Mouse (Mus musculus) forebrain, postnatal 0 days (tissue): ENCODE measurements around the gene Stx11. TPM values are rescaled to one million over a fixed set of nuclear protein-coding genes. Genes with fewer than 3 reads are reported as not detected.

Source experiments
- ATAC-seq: fragments of 200-750 bp; cut with Nextera tagmentation; 2 replicates; pipeline ENCODE4 v1.8.0; 2017; ENCODE audit warnings: mild to moderate bottlenecking, moderate library complexity
- DNase-seq: peaks from one replicate; pipeline ENCODE4 v3.0.0-alpha.2; 2015
- H3K27ac ChIP-seq: fragments of 300-500 bp; sonication (generic); 2 replicates; pipeline ENCODE4 v1.5.1; 2014; ENCODE audit warnings: low read depth, mild to moderate bottlenecking, antibody characterized with exemption, low read length, moderate library complexity, mixed read lengths
- H3K27me3 ChIP-seq: fragments of 300-500 bp; sonication (generic); 2 replicates; pipeline ENCODE4 v1.6.1; 2014; ENCODE audit warnings: mild to moderate bottlenecking, low read length, mixed read lengths; ENCODE audit not compliant: insufficient read depth
- H3K36me3 ChIP-seq: fragments of 300-500 bp; sonication (generic); 2 replicates; pipeline ENCODE4 v1.6.1; 2014; ENCODE audit warnings: mild to moderate bottlenecking, moderate library complexity; ENCODE audit not compliant: insufficient read depth
- H3K4me1 ChIP-seq: fragments of 300-500 bp; sonication (generic); 2 replicates; pipeline ENCODE4 v1.6.1; 2014; ENCODE audit warnings: antibody characterized with exemption; ENCODE audit not compliant: insufficient read depth
- H3K4me2 ChIP-seq: fragments of 300-500 bp; sonication (generic); 2 replicates; pipeline ENCODE4 v1.6.1; 2014; ENCODE audit warnings: low read depth, mild to moderate bottlenecking, moderate library complexity
- H3K4me3 ChIP-seq: fragments of 300-500 bp; sonication (generic); 2 replicates; pipeline ENCODE4 v1.5.1; 2014; ENCODE audit warnings: low read depth, low read length, mixed read lengths
- H3K9ac ChIP-seq: fragments of 300-500 bp; sonication (generic); 2 replicates; pipeline ENCODE4 v1.6.1; 2014; ENCODE audit warnings: mild to moderate bottlenecking
- H3K9me3 ChIP-seq: fragments of 300-500 bp; sonication (generic); 2 replicates; pipeline ENCODE4 v1.6.1; 2016; ENCODE audit warnings: low read length
- CTCF ChIP-seq: sonication (generic); IDR thresholded peaks from 2 replicates; pipeline ENCODE4 v1.5.1; 2016; ENCODE audit warnings: antibody characterized with exemption, control low read depth, low read depth
- WGBS: fragments of 180-500 bp; shearing (Covaris S2); extraction: QIAGEN DNeasy Blood & Tissue Kit; methylation state at CpG from one replicate; pipeline ENCODE4 v1.1.7; 2014; 5-methylcytosine and 5-hydroxymethylcytosine counted together
- polyA plus RNA-seq: library from polyadenylated mRNA; unstranded; fragments of >200 nt; fragmentation: Nextera tagmentation; extraction: Ambion mirVana; gene quantifications from 2 replicates; pipeline ENCODE4 v1.2.1, GENCODE M21; 2015
- total RNA-seq: library from RNA; depleted of rRNA; stranded (reverse); fragments of >200 nt; gene quantifications from 2 replicates; pipeline ENCODE4 v1.2.3, GENCODE M21; 2014; rRNA removed

Gene Stx11
- total and polyA plus RNA-seq, 2 experiments from 2014 or later = 1.6 to 1.9 TPM

DNA sequence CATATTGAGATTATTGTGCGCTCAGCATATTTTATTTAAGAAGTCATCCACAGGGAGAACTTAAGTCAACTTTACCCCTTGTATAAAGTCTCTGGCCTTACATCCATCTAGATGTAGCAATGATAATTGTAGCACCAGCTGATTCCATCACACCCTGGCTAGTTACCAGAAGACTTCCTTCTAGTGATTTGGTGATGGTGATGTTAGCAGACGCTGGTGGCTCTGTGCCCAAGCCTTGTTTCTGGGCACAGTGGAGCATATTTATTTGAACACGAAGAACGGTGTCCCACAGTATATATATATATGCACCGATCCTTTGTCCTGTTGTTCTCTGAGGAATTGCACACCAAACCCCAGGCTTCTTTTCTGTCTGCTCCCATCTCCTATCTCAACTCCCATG lies 64.2 kb downstream of the Stx11 start:
- WGBS = 90% methylated on average over 5 of the region's 5 CpGs
- no peak for TF ChIP-seq CTCF
- DNase-seq = no peak

DNA sequence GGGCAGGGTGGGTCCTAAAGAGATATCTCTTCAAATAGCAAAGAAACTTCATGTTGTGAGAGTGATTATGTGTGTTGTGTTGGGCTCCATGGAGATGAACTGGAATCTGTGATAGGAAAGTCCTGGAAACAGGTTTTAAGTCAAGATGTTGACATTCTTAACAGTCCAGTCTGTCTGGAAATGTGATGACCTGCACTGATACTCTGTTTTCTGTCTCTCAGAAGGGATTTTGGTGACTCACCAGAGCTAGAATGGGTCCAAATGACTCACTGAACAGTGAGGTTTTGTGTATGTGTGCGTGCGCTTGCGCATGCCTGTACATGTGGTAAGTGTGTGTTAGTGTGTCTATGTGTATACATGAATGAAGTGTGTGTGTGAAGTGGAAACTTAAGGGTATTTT lies 70.8 kb downstream of the Stx11 start:
- no peak overlapping the region for H3K4me3 ChIP-seq
- no peaks in the 10 kb centered on the region for H3K27me3 ChIP-seq
- WGBS = 100% methylated on average over 3 of the region's 3 CpGs
- no peak for TF ChIP-seq CTCF
- H3K4me1 ChIP-seq = no peaks in the 10 kb centered on the region
- no peaks in the 10 kb centered on the region for H3K9me3 ChIP-seq
- H3K4me2 ChIP-seq = no peak overlapping the region
- no peak overlapping the region for H3K9ac ChIP-seq
- H3K36me3 ChIP-seq = no peaks in the 10 kb centered on the region
- H3K27ac ChIP-seq = no peak overlapping the region
- DNase-seq = no peak
- ATAC-seq = no peak

More for the DNA sequence above, 64.2 kb downstream of the Stx11 start:
- Histone ChIP-seq H3K9ac (no peak overlapping the region), H3K27me3 (no peaks in the 10 kb centered on the region), H3K9me3 (no peaks in the 10 kb centered on the region), H3K36me3 (no peaks in the 10 kb centered on the region), H3K4me1 (no peaks in the 10 kb centered on the region), H3K27ac (no peak overlapping the region), H3K4me2 (no peak overlapping the region), H3K4me3 (no peak overlapping the region)
- no peak for ATAC-seq

DNA sequence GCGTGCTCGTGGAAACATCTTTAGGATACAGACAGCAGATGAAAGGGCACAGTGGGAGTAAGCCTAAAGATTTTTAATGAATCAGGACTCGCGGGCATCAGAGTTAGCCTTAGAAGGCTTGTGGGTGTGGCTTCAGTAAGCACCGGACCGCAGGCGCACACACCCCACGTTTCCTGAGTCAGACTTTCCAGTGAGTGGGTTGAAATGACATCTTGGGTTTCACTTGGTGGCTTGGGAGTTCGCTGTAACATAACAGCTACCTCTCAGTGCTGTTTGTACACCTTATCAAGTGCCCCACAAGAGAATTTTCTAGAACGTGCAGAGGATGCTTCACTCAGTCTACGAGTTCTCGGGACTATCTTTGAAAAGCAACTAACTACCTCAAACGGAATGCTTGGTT lies 75.7 kb downstream of the Stx11 start:
- Histone ChIP-seq H3K4me3 (no peak overlapping the region), H3K9ac (no peak overlapping the region), H3K27me3 (no peaks in the 10 kb centered on the region), H3K27ac (no peak overlapping the region), H3K36me3 (no peaks in the 10 kb centered on the region), H3K9me3 (no peaks in the 10 kb centered on the region), H3K4me1 (no peaks in the 10 kb centered on the region), H3K4me2 (no peak overlapping the region)
- TF ChIP-seq CTCF = no peak
- DNase-seq (no peak), ATAC-seq (no peak)
- 72% methylated on average over 13 of the region's 13 CpGs for WGBS

Other genes with a start within 250 kb of the Stx11 start
- 23.9 and 26.8 TPM in 2 replicates for gene Utrn, start 94.9 kb downstream of the Stx11 start, total RNA-seq
- 7.9 and 14.2 TPM in 2 replicates for gene Utrn, start 94.9 kb downstream of the Stx11 start, polyA plus RNA-seq
- 19.7 and 22.9 TPM in 2 replicates for gene Sf3b5, start 41.0 kb upstream of the Stx11 start, total RNA-seq
- 30.2 and 36.4 TPM in 2 replicates for gene Sf3b5, start 41.0 kb upstream of the Stx11 start, polyA plus RNA-seq
- gene Plagl1, start 96.2 kb upstream of the Stx11 start, total RNA-seq = 26.9 and 93.7 TPM in 2 replicates
- gene Plagl1, start 96.2 kb upstream of the Stx11 start, polyA plus RNA-seq = 13.7 and 15.7 TPM in 2 replicates
- not detected in 2 replicates for gene Zc2hc1b, start 213.7 kb upstream of the Stx11 start, total RNA-seq
- not detected in 2 replicates for gene Zc2hc1b, start 213.7 kb upstream of the Stx11 start, polyA plus RNA-seq
- 11.3 and 15.5 TPM in 2 replicates for gene Ltv1, start 228.9 kb upstream of the Stx11 start, total RNA-seq
- gene Ltv1, start 228.9 kb upstream of the Stx11 start, polyA plus RNA-seq = 21.4 and 27.9 TPM in 2 replicates